Mouse (Mus musculus) yolk sac, embryonic 10.5 days (tissue): ENCODE data around the gene Ccdc154.
"Not testable (repeated sequence)": the region's sequence is repeated elsewhere in the genome, so short reads cannot be mapped to it uniquely, and the experiment has no call there.

ENCODE experiments used
- DNase-seq: peaks from one replicate; pipeline ENCODE4 v3.0.0-alpha.2; 2017; ENCODE audit warnings: low spot score

Gene Ccdc154

GRCm38 (mm10) chr17:25162161-25162560 is at the start of gene Ccdc154:
Ccdc154 (plus strand) TSS chr17:25162461.
- no peak for DNase-seq

GRCm38 (mm10) chr17:25114908-25115645 is 47.2 kb upstream of the Ccdc154 start:
- no peak for DNase-seq

- DNase-seq: peak; percentile 89
These were observed 46.4 kb upstream of the Ccdc154 start, which contains the start of gene Telo2 for GRCm38 (mm10) chr17:25115664-25116432. Telo2 (minus strand) TSS chr17:25115967.

GRCm38 (mm10) chr17:25117263-25117662 is 45.0 kb upstream of the Ccdc154 start:
- no peak for DNase-seq

GRCm38 (mm10) chr17:25120406-25120805 is 41.9 kb upstream of the Ccdc154 start, which contains the start of gene Ptx4:
Ptx4 (plus strand) TSS chr17:25120760.
- DNase-seq: no peak

- DNase-seq: no peak
These were observed 38.3 kb upstream of the Ccdc154 start for GRCm38 (mm10) chr17:25123979-25124378.

GRCm38 (mm10) chr17:25125442-25126060 is 36.7 kb upstream of the Ccdc154 start:
- not testable (repeated sequence) for DNase-seq

GRCm38 (mm10) chr17:25127079-25127478 is 35.2 kb upstream of the Ccdc154 start:
- peak; percentile 43 for DNase-seq

- DNase-seq: no peak
These were observed 34.6 kb upstream of the Ccdc154 start for GRCm38 (mm10) chr17:25127681-25128080.

- no peak for DNase-seq
These were observed 32.2 kb upstream of the Ccdc154 start for GRCm38 (mm10) chr17:25130060-25130459.

- peak; percentile 91 for DNase-seq
These were observed 29.0 kb upstream of the Ccdc154 start, which contains the start of gene Clcn7 for GRCm38 (mm10) chr17:25133275-25133698. Clcn7 (plus strand) TSS chr17:25133391.

- DNase-seq: no peak
These were observed 26.6 kb upstream of the Ccdc154 start for GRCm38 (mm10) chr17:25135622-25136021.

GRCm38 (mm10) chr17:25138803-25139202 is 23.5 kb upstream of the Ccdc154 start:
- DNase-seq: no peak

GRCm38 (mm10) chr17:25139960-25140359 is 22.3 kb upstream of the Ccdc154 start:
- DNase-seq: no peak

- DNase-seq: no peak
These were observed 1.1 kb downstream of the Ccdc154 start for GRCm38 (mm10) chr17:25163387-25163786.

- DNase-seq: no peak
These were observed 2.5 kb downstream of the Ccdc154 start for GRCm38 (mm10) chr17:25164770-25165169.

GRCm38 (mm10) chr17:25165970-25166671 is 3.9 kb downstream of the Ccdc154 start:
- no peak for DNase-seq

GRCm38 (mm10) chr17:25169706-25170105 is 7.4 kb downstream of the Ccdc154 start:
- DNase-seq: no peak

GRCm38 (mm10) chr17:25172558-25172957 is 10.3 kb downstream of the Ccdc154 start:
- no peak for DNase-seq

GRCm38 (mm10) chr17:25175411-25175810 is 13.2 kb downstream of the Ccdc154 start, which contains the start of gene Gm38655:
Gm38655 (minus strand) TSS chr17:25175471.
- DNase-seq: no peak

- DNase-seq: no peak
These were observed 21.0 kb downstream of the Ccdc154 start for GRCm38 (mm10) chr17:25183232-25183631.
